In the genomic region with DNA sequence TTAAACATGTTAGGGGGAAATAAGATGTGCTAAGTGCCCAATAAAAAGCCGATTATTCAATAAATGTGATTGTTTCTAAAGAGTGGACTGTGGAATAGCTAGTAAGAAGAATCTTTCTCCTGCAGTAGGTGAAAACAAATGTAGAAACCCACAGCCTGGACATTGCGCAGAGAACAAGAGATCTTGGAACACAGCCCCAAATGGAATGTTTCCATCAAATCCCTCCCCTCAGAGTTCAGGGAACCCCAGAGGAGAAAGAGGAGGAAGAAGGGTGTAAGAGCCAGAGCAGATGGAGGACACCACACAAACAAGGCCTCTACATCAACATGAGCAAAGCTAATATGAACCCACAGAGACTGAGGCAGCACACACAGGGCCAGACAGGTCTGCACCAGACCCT, we compare ENCODE assay signal across 22 mouse cellular contexts. TPM values are rescaled to one million over a fixed set of nuclear protein-coding genes. Genes with fewer than 3 reads are reported as not detected.
"Had no signal": no experiment of that assay in that cellular context is flagged by ENCODE, and none has a peak within 500 bp of the region (broad histone marks: within the 10 kb centered on the region; RNA-seq: fewer than 3 reads in every experiment).

No protein-coding gene starts in this region.

- H3K4me3 ChIP-seq: lung, embryonic 15.5 days; megakaryocyte, embryonic 14.5 days; midbrain, embryonic 13.5 days; myocyte; neural tube, embryonic 13.5 days; neural tube, embryonic 15.5 days had no signal

- H3K27me3 ChIP-seq: lung, embryonic 15.5 days; megakaryocyte, embryonic 14.5 days; midbrain, embryonic 13.5 days; neural tube, embryonic 13.5 days; neural tube, embryonic 15.5 days had no signal

- H3K9ac ChIP-seq: lung, embryonic 15.5 days; midbrain, embryonic 13.5 days; neural tube, embryonic 13.5 days; neural tube, embryonic 15.5 days had no signal

- H3K9me3 ChIP-seq: midbrain, embryonic 13.5 days; neural tube, embryonic 13.5 days; neural tube, embryonic 15.5 days had no signal

- DNase-seq: lung, adult 2 months; lung, postnatal 14 days; lung, postnatal 36 days; retina, postnatal 1 day; right cerebral cortex, adult 18-20 months; right cerebral cortex, postnatal 25 days; right cerebral cortex, postnatal 4 days; spleen, adult 18-20 months; thymus, adult 18-20 months; thymus, postnatal 14 days; thymus, postnatal 36 days had no signal

- H3K4me1 ChIP-seq: megakaryocyte, embryonic 14.5 days; midbrain, embryonic 13.5 days; neural tube, embryonic 13.5 days; neural tube, embryonic 15.5 days had no signal

- H3K27ac ChIP-seq: lung, embryonic 15.5 days; macrophage; midbrain, embryonic 13.5 days; neural tube, embryonic 13.5 days; neural tube, embryonic 15.5 days had no signal

- ATAC-seq: lung, postnatal 0 days; midbrain, embryonic 13.5 days; midbrain, embryonic 16.5 days had no signal

- H3K36me3 ChIP-seq: lung, embryonic 15.5 days; midbrain, embryonic 13.5 days; neural tube, embryonic 13.5 days; neural tube, embryonic 15.5 days had no signal

- H3K4me2 ChIP-seq: lung, embryonic 15.5 days; midbrain, embryonic 11.5 days; midbrain, embryonic 13.5 days; neural tube, embryonic 13.5 days; neural tube, embryonic 15.5 days had no signal

RNA-seq across cellular contexts. Expression of gene Abcc9, which starts 32.1 kb away (rescaled TPM):
- total RNA-seq: megakaryocyte progenitor cell, adult 5-6 weeks had no signal
- polyA plus RNA-seq: macrophage had no signal
